Mouse (Mus musculus) testis, adult 2 months (tissue): ENCODE measurements around the gene Gna13. TPM values are rescaled to one million over a fixed set of nuclear protein-coding genes. Genes with fewer than 3 reads are reported as not detected.

Experiments
- H3K27ac ChIP-seq: fragments of 200-500 bp; 2 replicates; pipeline ENCODE4 v1.5.1; 2012; ENCODE audit warnings: low read depth, low read length; ENCODE audit not compliant: control insufficient read depth, insufficient read depth
- H3K27me3 ChIP-seq: fragments of 200-500 bp; 2 replicates; pipeline ENCODE4 v1.6.1; 2012; ENCODE audit warnings: mild to moderate bottlenecking, low read length, moderate library complexity; ENCODE audit not compliant: control insufficient read depth, insufficient read depth
- H3K36me3 ChIP-seq: fragments of 200-500 bp; 2 replicates; pipeline ENCODE4 v1.6.1; 2012; ENCODE audit warnings: mild to moderate bottlenecking, low read length; ENCODE audit not compliant: control insufficient read depth, insufficient read depth
- H3K4me1 ChIP-seq: fragments of 200-500 bp; 2 replicates; pipeline ENCODE4 v1.6.1; 2012; ENCODE audit warnings: low read length; ENCODE audit not compliant: control insufficient read depth, insufficient read depth
- H3K4me3 ChIP-seq: fragments of 200-500 bp; 2 replicates; pipeline ENCODE4 v1.5.1; 2012; ENCODE audit warnings: low read depth, mild to moderate bottlenecking, low read length, moderate library complexity, mixed read lengths; ENCODE audit not compliant: control insufficient read depth
- CTCF ChIP-seq: fragments of 200-500 bp; IDR thresholded peaks from 2 replicates; pipeline ENCODE4 v1.5.1; 2012; ENCODE audit warnings: low read depth, mild to moderate bottlenecking, inconsistent platforms, low read length, moderate library complexity; ENCODE audit not compliant: control insufficient read depth, insufficient read depth, insufficient replicate concordance
- POLR2A ChIP-seq: fragments of 200-500 bp; IDR thresholded peaks from 2 replicates; pipeline ENCODE4 v1.6.1; 2012; ENCODE audit warnings: low read depth, mild to moderate bottlenecking, inconsistent platforms, low read length, moderate library complexity; ENCODE audit not compliant: control insufficient read depth
- polyA plus RNA-seq: library from polyadenylated mRNA; depleted of rRNA; stranded (reverse); fragments of >200 nt; gene quantifications from 2 replicates; pipeline ENCODE4 v1.2.3, GENCODE M21; 2012

Gene Gna13
- polyA plus RNA-seq, 1 experiment: 30.3 TPM

DNA sequence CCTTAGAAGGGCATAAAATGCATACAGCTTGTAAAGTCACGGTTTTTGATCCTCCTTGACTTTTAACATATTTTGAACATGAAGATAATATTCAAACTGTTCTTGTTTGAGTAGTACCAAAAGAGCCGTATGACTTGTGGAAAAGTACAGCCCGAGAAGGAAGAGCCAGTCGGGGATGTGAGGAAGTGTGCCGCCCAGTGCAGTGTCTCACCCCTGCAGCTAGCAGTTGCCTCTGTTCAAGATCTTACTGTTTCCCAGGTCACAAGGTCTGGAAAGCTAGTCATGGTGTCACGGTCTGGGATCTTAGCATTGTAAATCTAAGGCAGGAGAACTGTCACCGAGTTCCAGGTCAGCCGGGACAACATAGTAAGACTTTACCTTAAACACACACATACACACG, 32.1 kb downstream of the Gna13 start:
- Histone ChIP-seq H3K4me3 (no peak overlapping the region), H3K27me3 (no peaks in the 10 kb centered on the region), H3K27ac (no peak overlapping the region), H3K4me1 (no peaks in the 10 kb centered on the region), H3K36me3 (no peaks in the 10 kb centered on the region; the same call in 1 of the 2 replicates)
- TF ChIP-seq POLR2A (no peak), CTCF (no peak)

- no peak overlapping the region for H3K4me3 ChIP-seq
- TF ChIP-seq CTCF: no peak
- TF ChIP-seq POLR2A: no peak
- no peaks in the 10 kb centered on the region for H3K27me3 ChIP-seq
- H3K36me3 ChIP-seq: no peaks in the 10 kb centered on the region; the same call in 1 of the 2 replicates
- no peak overlapping the region for H3K27ac ChIP-seq
- no peaks in the 10 kb centered on the region for H3K4me1 ChIP-seq
Measured at GRCm38 (mm10) chr11:109395291-109395690, 32.7 kb downstream of the Gna13 start.

DNA sequence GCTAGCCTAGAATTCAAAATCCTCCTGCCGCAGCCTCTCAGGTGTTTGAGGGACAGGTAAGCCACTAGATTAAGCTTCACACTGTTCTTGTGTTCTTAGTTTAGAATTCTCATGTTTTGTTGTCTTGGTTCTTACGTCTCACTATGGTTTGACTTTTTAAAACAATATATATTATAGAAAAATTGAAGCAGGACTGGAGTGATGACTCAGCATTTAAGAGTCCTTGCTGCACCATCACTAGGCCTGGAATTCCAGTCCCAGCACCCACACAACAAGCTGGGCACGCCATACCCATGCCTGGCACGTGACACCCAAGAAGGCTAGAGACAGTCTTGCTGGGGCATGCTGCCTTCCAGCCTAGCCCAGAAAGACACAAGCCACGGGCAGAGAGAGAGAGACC, 43.8 kb downstream of the Gna13 start:
- H3K36me3 ChIP-seq: no peaks in the 10 kb centered on the region
- H3K4me3 ChIP-seq: no peak overlapping the region
- no peak for TF ChIP-seq POLR2A
- no peak for TF ChIP-seq CTCF
- H3K4me1 ChIP-seq: peaks cover 3% of the 10 kb centered on the region; the same call in 1 of the 2 replicates
- H3K27me3 ChIP-seq: no peaks in the 10 kb centered on the region
- no peak overlapping the region for H3K27ac ChIP-seq

- H3K36me3 ChIP-seq: no peaks in the 10 kb centered on the region
- no peak overlapping the region for H3K4me3 ChIP-seq
- peaks cover 3% of the 10 kb centered on the region; the same call in 1 of the 2 replicates for H3K4me1 ChIP-seq
- H3K27ac ChIP-seq: no peak overlapping the region
- TF ChIP-seq POLR2A (no peak), CTCF (no peak)
- H3K27me3 ChIP-seq: no peaks in the 10 kb centered on the region
Measured at GRCm38 (mm10) chr11:109410197-109410980, 47.8 kb downstream of the Gna13 start.

GRCm38 (mm10) chr11:109413617-109414016, 51.0 kb downstream of the Gna13 start, which contains the start of gene 9930022D16Rik:
Gene 9930022D16Rik, plus strand, starts transcription at chr11:109413917.
- Histone ChIP-seq H3K4me3 (no peak within 1 kb of the TSS), H3K27me3 (no peaks in the 10 kb centered on the region), H3K27ac (no peak within 1 kb of the TSS), H3K36me3 (no peaks in the 10 kb centered on the region), H3K4me1 (no peaks in the 10 kb centered on the region)
- TF ChIP-seq POLR2A (no peak), CTCF (no peak)

DNA sequence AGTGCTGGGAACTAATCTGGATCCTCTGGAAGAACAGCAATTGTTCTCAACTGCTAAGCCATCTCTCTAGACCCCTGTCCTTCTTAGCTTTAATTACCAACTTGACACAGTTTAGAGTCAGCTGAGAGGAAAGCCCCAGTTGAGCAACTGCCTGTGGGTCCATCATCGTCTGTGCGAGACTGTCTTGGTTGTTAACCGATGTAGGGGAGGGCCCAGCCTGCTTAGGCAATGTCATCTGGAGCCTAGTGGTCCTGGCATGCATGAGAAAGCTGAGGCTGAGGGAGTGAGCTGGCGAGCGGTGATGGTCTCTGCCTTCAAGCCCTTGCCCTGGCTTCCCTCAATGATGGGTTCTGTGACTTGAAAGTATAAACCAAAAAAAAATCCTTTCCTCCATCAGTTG, 52.2 kb downstream of the Gna13 start:
- no peak for TF ChIP-seq CTCF
- TF ChIP-seq POLR2A: no peak
- Histone ChIP-seq H3K27me3 (no peaks in the 10 kb centered on the region), H3K36me3 (no peaks in the 10 kb centered on the region), H3K27ac (no peak overlapping the region), H3K4me3 (no peak overlapping the region), H3K4me1 (no peaks in the 10 kb centered on the region)

DNA sequence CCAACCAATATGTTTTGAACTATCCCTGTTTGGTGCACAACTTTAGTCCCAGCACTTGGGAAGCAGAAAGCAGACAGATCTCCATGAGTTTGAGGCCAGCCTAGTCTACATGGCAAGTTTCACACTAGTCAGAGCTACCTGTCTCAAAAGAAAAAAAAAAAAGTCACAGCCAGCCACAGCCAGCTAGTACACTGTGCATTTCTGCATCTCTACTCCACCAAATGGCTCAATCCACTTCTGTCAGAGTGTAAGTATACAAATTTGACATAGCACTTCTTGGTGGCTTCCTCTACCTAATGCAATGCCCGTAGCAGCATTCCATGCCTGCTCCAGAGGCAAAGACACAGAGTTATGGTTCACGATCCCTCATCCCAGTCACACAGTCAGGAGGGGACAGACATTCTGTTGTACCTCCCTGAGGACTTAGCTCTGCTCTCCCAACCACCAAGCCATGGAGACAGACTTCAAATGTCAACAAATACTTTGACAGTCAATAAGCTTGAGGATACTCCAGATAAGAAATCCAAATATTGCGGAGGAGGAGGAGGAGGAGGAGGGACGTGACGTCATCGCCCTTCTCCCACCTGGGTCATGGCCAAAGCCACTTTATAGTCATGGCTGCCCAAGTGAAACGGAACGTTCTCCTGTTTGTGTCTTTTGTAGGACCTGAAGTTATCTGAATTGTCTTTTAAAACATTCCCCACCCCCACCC, 54.2 kb downstream of the Gna13 start:
- no peaks in the 10 kb centered on the region for H3K36me3 ChIP-seq
- H3K27ac ChIP-seq: no peak overlapping the region
- no peak for TF ChIP-seq CTCF
- TF ChIP-seq POLR2A: no peak
- H3K27me3 ChIP-seq: no peaks in the 10 kb centered on the region
- H3K4me1 ChIP-seq: no peaks in the 10 kb centered on the region
- H3K4me3 ChIP-seq: no peak overlapping the region
